Mouse (Mus musculus) intestine, embryonic 15.5 days (tissue): ENCODE results near the gene Sh3bgr. TPM values are rescaled to one million over a fixed set of nuclear protein-coding genes. Genes with fewer than 3 reads are reported as not detected.

Experiments
- ATAC-seq: fragments of 200-750 bp; cut with Nextera tagmentation; 2 replicates; pipeline ENCODE4 v1.8.0; 2017; ENCODE audit warnings: moderate TSS enrichment, moderate library complexity
- H3K27ac ChIP-seq: fragments of 300-500 bp; sonication (generic); 2 replicates; pipeline ENCODE4 v1.5.1; 2015; ENCODE audit warnings: mild to moderate bottlenecking, inconsistent platforms
- H3K27me3 ChIP-seq: fragments of 300-500 bp; sonication (generic); replicated peaks from 2 replicates; pipeline ENCODE4 v1.6.1; 2015; ENCODE audit warnings: inconsistent platforms
- H3K36me3 ChIP-seq: fragments of 300-500 bp; sonication (generic); 2 replicates; pipeline ENCODE4 v1.6.1; 2015; ENCODE audit warnings: inconsistent platforms
- H3K4me1 ChIP-seq: fragments of 300-500 bp; sonication (generic); replicated peaks from 2 replicates; pipeline ENCODE4 v1.6.1; 2015; ENCODE audit warnings: inconsistent platforms
- H3K4me2 ChIP-seq: fragments of 300-500 bp; sonication (generic); replicated peaks from 2 replicates; pipeline ENCODE4 v1.6.1; 2015; ENCODE audit warnings: mild to moderate bottlenecking, inconsistent platforms
- H3K4me3 ChIP-seq: fragments of 300-500 bp; sonication (generic); replicated peaks from 2 replicates; pipeline ENCODE4 v1.5.1; 2015; ENCODE audit warnings: inconsistent platforms
- H3K9ac ChIP-seq: fragments of 300-500 bp; sonication (generic); 2 replicates; pipeline ENCODE4 v1.6.1; 2015; ENCODE audit warnings: inconsistent platforms
- H3K9me3 ChIP-seq: fragments of 300-500 bp; sonication (generic); 2 replicates; pipeline ENCODE4 v1.6.1; 2016; ENCODE audit warnings: inconsistent platforms
- WGBS: fragments of 180-500 bp; shearing (Covaris S2); methylation state at CpG from one replicate; pipeline ENCODE4 v1.1.7; 2015; 5-methylcytosine and 5-hydroxymethylcytosine counted together
- polyA plus RNA-seq: library from polyadenylated mRNA; unstranded; fragments of >200 nt; fragmentation: Nextera tagmentation; extraction: Ambion mirVana; gene quantifications from 2 replicates; pipeline ENCODE4 v1.2.1, GENCODE M21; 2015

Sh3bgr gene
- polyA plus RNA-seq, result 28.2 and 29.9 TPM in 2 replicates

- 3% methylated on average over 20 of the region's 20 CpGs for WGBS
- Histone ChIP-seq H3K4me2 (peak within 1 kb of the TSS; percentile 73), H3K27ac (peak within 1 kb of the TSS; percentile 62), H3K27me3 (no peaks in the 10 kb centered on the region), H3K4me3 (peak within 1 kb of the TSS; percentile 30), H3K9ac (peak within 1 kb of the TSS; percentile 32; the same call in 1 of the 2 replicates), H3K9me3 (no peaks in the 10 kb centered on the region), H3K36me3 (no peaks in the 10 kb centered on the region), H3K4me1 (peaks cover 12% of the 10 kb centered on the region)
- peak; percentile 93 for ATAC-seq
Measured at GRCm38 (mm10) chr16:96199913-96200701, at the start of gene Sh3bgr. Gene Sh3bgr (plus strand): TSS chr16:96200450.

GRCm38 (mm10) chr16:96150995-96151394 is 49.3 kb upstream of the Sh3bgr start:
- Histone ChIP-seq H3K9ac (no peak overlapping the region), H3K27ac (no peak overlapping the region), H3K4me3 (no peak overlapping the region), H3K27me3 (no peaks in the 10 kb centered on the region), H3K9me3 (no peaks in the 10 kb centered on the region), H3K4me2 (no peak overlapping the region; the same call in 1 of the 2 replicates), H3K36me3 (no peaks in the 10 kb centered on the region; the same call in 1 of the 2 replicates), H3K4me1 (peaks cover 25% of the 10 kb centered on the region; the same call in 1 of the 2 replicates)
- 53% methylated on average over 4 of the region's 4 CpGs for WGBS
- ATAC-seq, result peak; percentile 65

GRCm38 (mm10) chr16:96151551-96151950 is 48.7 kb upstream of the Sh3bgr start:
- Histone ChIP-seq H3K4me3 (no peak overlapping the region), H3K36me3 (no peaks in the 10 kb centered on the region; the same call in 1 of the 2 replicates), H3K27me3 (no peaks in the 10 kb centered on the region), H3K27ac (no peak overlapping the region), H3K9me3 (no peaks in the 10 kb centered on the region), H3K4me1 (peaks cover 21% of the 10 kb centered on the region; the same call in 1 of the 2 replicates), H3K4me2 (no peak overlapping the region), H3K9ac (no peak overlapping the region)
- peak; percentile 54; the same call in 1 of the 2 replicates for ATAC-seq
- WGBS, result 18% methylated on average over 9 of the region's 9 CpGs

- Histone ChIP-seq H3K4me3 (no peak overlapping the region), H3K27me3 (no peaks in the 10 kb centered on the region), H3K4me2 (no peak overlapping the region), H3K27ac (no peak overlapping the region), H3K36me3 (no peaks in the 10 kb centered on the region; the same call in 1 of the 2 replicates), H3K9me3 (no peaks in the 10 kb centered on the region), H3K4me1 (peaks cover 17% of the 10 kb centered on the region), H3K9ac (no peak overlapping the region)
- ATAC-seq, result no peak
- 95% methylated on average over 2 of the region's 2 CpGs for WGBS
Measured at GRCm38 (mm10) chr16:96154476-96154875, 45.8 kb upstream of the Sh3bgr start.

GRCm38 (mm10) chr16:96156019-96156418 is 44.2 kb upstream of the Sh3bgr start:
- Histone ChIP-seq H3K36me3 (no peaks in the 10 kb centered on the region; the same call in 1 of the 2 replicates), H3K4me2 (no peak overlapping the region), H3K9me3 (no peaks in the 10 kb centered on the region), H3K4me3 (no peak overlapping the region), H3K9ac (no peak overlapping the region), H3K27me3 (no peaks in the 10 kb centered on the region), H3K4me1 (peaks cover 13% of the 10 kb centered on the region), H3K27ac (no peak overlapping the region)
- ATAC-seq, result no peak
- whole genome bisulfite sequencing, result 88% methylated on average over 8 of the region's 8 CpGs

- Histone ChIP-seq H3K36me3 (no peaks in the 10 kb centered on the region; the same call in 1 of the 2 replicates), H3K4me3 (no peak overlapping the region), H3K4me2 (no peak overlapping the region), H3K27ac (no peak overlapping the region), H3K27me3 (no peaks in the 10 kb centered on the region), H3K9me3 (no peaks in the 10 kb centered on the region), H3K9ac (no peak overlapping the region), H3K4me1 (peaks cover 8% of the 10 kb centered on the region)
- no peak for ATAC-seq
- 90% methylated on average over 11 of the region's 11 CpGs for WGBS
Measured at GRCm38 (mm10) chr16:96157171-96157570, 43.1 kb upstream of the Sh3bgr start.

GRCm38 (mm10) chr16:96158511-96159080 is 41.7 kb upstream of the Sh3bgr start:
- Histone ChIP-seq H3K4me1 (peaks cover 8% of the 10 kb centered on the region), H3K4me2 (peak overlapping the region; percentile 99), H3K4me3 (peak overlapping the region; percentile 65), H3K27ac (peak overlapping the region; percentile 71; the same call in 1 of the 2 replicates), H3K9me3 (no peaks in the 10 kb centered on the region), H3K36me3 (no peaks in the 10 kb centered on the region; the same call in 1 of the 2 replicates), H3K9ac (peak overlapping the region; percentile 90), H3K27me3 (no peaks in the 10 kb centered on the region)
- 56% methylated on average over 12 of the region's 12 CpGs for WGBS
- ATAC-seq, result peak; percentile 14; the same call in 1 of the 2 replicates

GRCm38 (mm10) chr16:96159091-96159731 is 41.0 kb upstream of the Sh3bgr start:
- H3K36me3 ChIP-seq, result no peaks in the 10 kb centered on the region; the same call in 1 of the 2 replicates
- ATAC-seq, result peak; percentile 87
- H3K4me3 ChIP-seq, result peak overlapping the region; percentile 65
- H3K27ac ChIP-seq, result peak overlapping the region; percentile 71
- H3K4me2 ChIP-seq, result peak overlapping the region; percentile 99
- peak overlapping the region; percentile 90 for H3K9ac ChIP-seq
- peaks cover 8% of the 10 kb centered on the region for H3K4me1 ChIP-seq
- H3K9me3 ChIP-seq, result no peaks in the 10 kb centered on the region
- no peaks in the 10 kb centered on the region for H3K27me3 ChIP-seq
- WGBS, result 1% methylated on average over 63 of the region's 67 CpGs

GRCm38 (mm10) chr16:96159794-96160346 is 40.4 kb upstream of the Sh3bgr start:
- H3K27ac ChIP-seq, result 0 out of 2 replicates have a peak overlapping the region, but pooled peaks have one; percentile 71
- H3K4me3 ChIP-seq, result peak overlapping the region; percentile 65; the same call in 1 of the 2 replicates
- no peaks in the 10 kb centered on the region for H3K27me3 ChIP-seq
- H3K36me3 ChIP-seq, result no peaks in the 10 kb centered on the region; the same call in 1 of the 2 replicates
- peaks cover 8% of the 10 kb centered on the region for H3K4me1 ChIP-seq
- 0 out of 2 replicates have a peak, but pooled peaks have one; percentile 3 for ATAC-seq
- peak overlapping the region; percentile 99 for H3K4me2 ChIP-seq
- peak overlapping the region; percentile 90 for H3K9ac ChIP-seq
- H3K9me3 ChIP-seq, result no peaks in the 10 kb centered on the region
- 84% methylated on average over 20 of the region's 20 CpGs for WGBS

GRCm38 (mm10) chr16:96160927-96161326 is 39.3 kb upstream of the Sh3bgr start:
- no peak overlapping the region for H3K9ac ChIP-seq
- H3K27ac ChIP-seq, result no peak overlapping the region
- ATAC-seq, result no peak
- H3K9me3 ChIP-seq, result no peaks in the 10 kb centered on the region
- H3K27me3 ChIP-seq, result no peaks in the 10 kb centered on the region
- H3K4me1 ChIP-seq, result peaks cover 8% of the 10 kb centered on the region
- H3K4me2 ChIP-seq, result no peak overlapping the region
- no peaks in the 10 kb centered on the region for H3K36me3 ChIP-seq
- no peak overlapping the region for H3K4me3 ChIP-seq
- 86% methylated on average over 1 of the region's 1 CpGs for WGBS

GRCm38 (mm10) chr16:96161336-96161735 is 38.9 kb upstream of the Sh3bgr start:
- no peak for ATAC-seq
- Histone ChIP-seq H3K4me3 (no peak overlapping the region), H3K36me3 (no peaks in the 10 kb centered on the region), H3K9ac (no peak overlapping the region), H3K27me3 (no peaks in the 10 kb centered on the region), H3K9me3 (no peaks in the 10 kb centered on the region), H3K4me1 (peaks cover 8% of the 10 kb centered on the region), H3K27ac (no peak overlapping the region), H3K4me2 (no peak overlapping the region)
- 79% methylated on average over 4 of the region's 4 CpGs for WGBS
